Mouse (Mus musculus): ENCODE data around the gene Cntnap2.
"Not testable (repeated sequence)": the region's sequence is repeated elsewhere in the genome, so short reads cannot be mapped to it uniquely, and the experiment has no call there.

Cntnap2 gene

GRCm38 (mm10) chr6:46362156-46362555 lies 1303.0 kb downstream of the Cntnap2 start:
- peak; percentile 35 for DNase-seq

GRCm38 (mm10) chr6:46398725-46399589 lies 1339.8 kb downstream of the Cntnap2 start:
- DNase-seq, result no peak

- no peak for DNase-seq
Measured at GRCm38 (mm10) chr6:46414154-46414553, 1355.0 kb downstream of the Cntnap2 start.

- no peak for DNase-seq
Measured at GRCm38 (mm10) chr6:46414562-46414961, 1355.4 kb downstream of the Cntnap2 start.

DNA sequence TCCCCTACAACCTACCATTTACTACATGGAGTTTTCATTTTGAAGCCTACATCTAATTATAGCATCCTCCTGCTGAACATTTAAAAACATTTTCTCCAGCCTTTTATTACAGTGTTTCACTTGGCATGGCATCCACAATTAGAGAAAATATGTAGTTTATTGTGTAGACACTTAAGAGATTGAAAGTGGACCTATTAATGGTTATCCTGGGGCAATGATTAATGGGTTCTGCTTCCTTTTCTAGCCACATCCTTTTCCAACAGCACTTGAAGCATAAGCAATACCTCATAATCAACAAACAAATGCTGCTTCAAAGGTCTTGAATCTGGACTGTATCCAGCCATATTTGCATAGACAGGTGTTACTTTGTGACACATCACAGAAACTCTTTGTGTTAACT lies 1360.7 kb downstream of the Cntnap2 start:
- DNase-seq, result no peak

DNA sequence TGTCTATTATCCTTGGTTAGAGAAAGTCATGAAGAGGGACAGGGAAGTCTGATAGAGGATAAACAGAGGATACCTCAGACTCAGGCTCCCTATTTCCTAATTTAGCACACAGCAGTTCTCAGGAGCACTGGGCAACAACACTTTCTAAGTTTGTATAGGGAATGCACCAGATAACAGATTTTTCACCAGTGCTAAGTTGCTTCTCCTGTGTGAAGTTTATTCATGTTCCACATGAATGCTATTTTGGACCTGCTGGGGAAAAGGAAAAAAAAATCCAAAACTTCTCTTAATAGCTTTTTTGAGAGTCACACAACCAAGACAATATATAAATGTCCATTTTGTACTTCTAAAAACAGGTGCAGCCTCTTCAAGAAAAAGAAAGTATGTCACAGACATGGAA lies 1361.2 kb downstream of the Cntnap2 start:
- DNase-seq, result no peak

DNA sequence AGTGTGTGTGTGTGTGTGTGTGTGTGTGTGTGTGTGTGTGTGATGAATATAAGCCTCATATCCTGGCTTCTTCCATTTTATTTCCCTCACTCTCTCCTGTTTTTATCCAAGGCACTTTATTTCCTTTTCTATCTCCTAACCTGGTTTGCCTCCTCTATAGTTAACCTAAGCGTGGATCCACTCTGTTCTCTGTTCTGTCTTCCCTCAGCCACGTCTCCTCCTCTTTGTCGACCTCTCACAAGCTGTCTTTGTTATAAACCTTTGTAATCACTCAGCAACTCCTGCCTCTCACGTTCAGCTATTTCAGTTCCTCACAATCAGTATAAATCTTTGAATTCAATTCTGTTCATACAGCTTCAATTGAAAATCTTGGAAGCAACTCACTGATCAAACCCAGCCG lies 1369.1 kb downstream of the Cntnap2 start:
- DNase-seq, result no peak

DNA sequence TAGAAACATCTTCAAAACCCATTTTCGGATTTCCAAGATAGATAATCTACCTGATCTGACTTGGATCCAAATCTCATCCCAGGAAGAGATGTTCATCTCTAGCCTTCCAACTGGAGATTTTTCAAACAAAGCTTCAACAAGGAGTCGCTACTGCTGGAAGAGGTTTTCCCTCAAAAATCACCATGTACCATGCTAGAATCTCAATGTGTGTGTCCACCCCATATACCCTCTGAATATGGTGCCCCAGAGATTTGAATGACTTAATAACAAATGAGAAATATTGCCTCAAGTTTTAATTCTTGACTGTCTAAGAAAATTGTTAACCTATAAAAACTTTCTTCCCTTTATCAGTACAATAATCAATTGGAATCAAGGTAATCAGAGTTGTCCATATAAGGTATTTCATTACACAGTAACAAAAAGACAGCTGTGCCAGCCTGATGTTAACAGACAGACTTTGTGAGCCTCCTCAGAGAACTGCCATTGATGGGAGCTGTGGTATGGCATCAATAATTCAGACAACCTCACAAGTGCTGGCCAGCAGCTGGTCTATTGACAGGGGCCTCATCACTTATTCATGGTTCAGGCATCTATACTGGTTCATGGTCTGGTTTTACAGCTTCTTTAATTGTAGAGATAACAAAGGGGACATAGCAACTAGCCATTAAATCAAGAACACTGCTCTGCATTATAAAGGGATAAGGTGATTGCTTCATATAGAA lies 1391.9 kb downstream of the Cntnap2 start:
- no peak for DNase-seq

- no peak for DNase-seq
Measured at GRCm38 (mm10) chr6:46472683-46473082, 1413.5 kb downstream of the Cntnap2 start.

DNA sequence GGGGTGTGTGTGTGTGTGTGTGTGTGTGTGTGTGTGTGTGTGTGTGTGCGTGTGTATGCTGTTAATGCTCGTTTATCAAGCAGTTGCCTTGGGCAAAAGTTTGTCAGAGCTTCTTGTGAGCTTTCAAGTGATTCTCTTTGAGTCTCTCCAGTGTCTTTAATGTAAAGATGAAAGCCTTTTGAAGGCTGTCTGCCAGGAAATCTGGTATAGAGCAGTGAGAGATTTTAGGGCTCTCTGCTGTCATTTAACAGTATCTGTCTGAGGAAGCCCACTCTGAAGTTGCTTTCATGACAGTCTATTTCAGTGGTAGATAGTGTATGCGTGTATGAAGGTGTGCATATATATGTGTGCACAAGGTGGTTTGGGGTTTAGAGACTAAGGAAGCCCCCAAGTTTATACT lies 1425.2 kb downstream of the Cntnap2 start:
- no peak for DNase-seq

GRCm38 (mm10) chr6:46502786-46503185 lies 1443.6 kb downstream of the Cntnap2 start:
- DNase-seq, result no peak

GRCm38 (mm10) chr6:46512841-46513240 lies 1453.7 kb downstream of the Cntnap2 start:
- DNase-seq, result no peak

DNA sequence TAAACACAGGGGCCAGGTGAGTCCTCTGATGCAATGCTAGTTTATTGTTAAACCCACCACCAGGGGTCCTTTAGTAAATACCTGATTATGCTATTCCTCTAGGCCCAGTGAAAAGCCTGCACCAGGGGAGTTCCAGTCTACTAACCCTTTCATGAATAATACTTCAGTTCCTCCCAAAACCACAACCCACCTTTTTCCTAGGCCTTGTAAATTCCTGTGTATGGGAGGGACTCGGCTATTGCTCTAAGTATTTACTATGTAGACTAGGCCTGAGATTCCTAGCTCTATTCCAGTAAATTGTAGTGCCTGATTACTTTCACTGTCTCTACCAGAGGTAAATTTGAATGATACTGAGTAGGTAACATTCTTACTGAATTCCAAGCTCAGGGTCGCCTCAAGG lies 1478.4 kb downstream of the Cntnap2 start:
- DNase-seq, result not testable (repeated sequence)

DNA sequence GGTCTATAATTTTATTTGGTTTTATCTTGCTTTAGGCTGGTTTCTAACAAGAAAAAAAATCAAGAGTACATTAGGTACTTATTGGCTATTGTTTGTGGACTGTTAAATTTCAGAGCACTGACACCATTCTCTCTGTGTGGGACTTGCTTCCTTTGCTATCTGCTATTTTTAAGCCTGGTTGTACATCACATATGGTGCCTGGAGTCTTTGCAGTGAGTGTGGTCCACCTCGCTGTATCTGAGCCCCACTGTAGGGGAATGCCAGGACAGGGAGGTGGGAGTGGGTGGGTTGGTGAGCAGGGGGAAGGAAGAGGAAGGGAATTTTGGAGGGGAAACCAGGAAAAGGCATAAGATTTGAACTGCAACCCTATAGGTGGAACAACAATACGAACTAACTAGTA lies 1504.3 kb downstream of the Cntnap2 start:
- DNase-seq, result no peak

- DNase-seq, result no peak
Measured at GRCm38 (mm10) chr6:46575055-46575454, 1515.9 kb downstream of the Cntnap2 start.

- no peak for DNase-seq
Measured at GRCm38 (mm10) chr6:46612365-46612764, 1553.2 kb downstream of the Cntnap2 start.

GRCm38 (mm10) chr6:46612872-46613271 lies 1553.7 kb downstream of the Cntnap2 start:
- no peak for DNase-seq

DNA sequence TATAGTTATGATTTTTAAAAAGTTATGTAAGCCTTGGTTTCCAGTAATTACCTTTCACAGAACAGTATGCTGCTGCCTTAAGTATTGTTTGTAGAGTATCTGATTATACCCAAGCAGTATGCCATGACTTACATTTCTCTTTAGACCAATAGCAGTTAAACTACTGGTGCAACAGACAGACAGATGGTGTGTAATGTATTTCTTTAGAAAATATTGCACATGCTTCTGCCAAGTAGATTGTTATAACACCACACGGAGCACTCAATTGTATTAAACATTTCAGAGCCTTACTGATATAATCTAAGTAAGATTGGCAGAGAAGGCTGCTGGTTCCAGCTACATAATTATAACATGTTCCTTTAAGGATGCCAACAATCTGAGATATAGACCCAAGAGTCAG lies 1609.9 kb downstream of the Cntnap2 start:
- DNase-seq, result no peak

DNA sequence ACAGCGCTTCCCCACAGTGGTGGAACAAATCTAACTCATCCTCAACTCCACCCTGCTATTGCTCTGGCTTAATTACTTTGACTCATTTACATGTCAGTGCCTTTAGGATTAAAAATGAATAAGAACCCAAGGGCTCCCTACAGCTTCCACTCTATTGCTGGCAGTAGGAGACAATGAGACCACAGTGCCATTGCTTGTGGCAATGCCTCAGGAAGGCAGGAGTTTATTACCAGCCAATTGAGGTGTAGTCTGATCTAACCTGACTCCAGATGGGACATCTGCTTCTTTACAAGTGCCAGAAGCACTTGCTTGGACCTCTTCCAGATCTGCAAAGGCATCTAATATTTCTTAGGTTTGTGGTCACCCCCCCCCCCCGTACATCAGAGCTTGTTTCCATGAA lies 1615.9 kb downstream of the Cntnap2 start:
- no peak for DNase-seq

GRCm38 (mm10) chr6:46675621-46676020 lies 1616.5 kb downstream of the Cntnap2 start:
- no peak for DNase-seq

- no peak for DNase-seq
Measured at GRCm38 (mm10) chr6:46696187-46696586, 1637.0 kb downstream of the Cntnap2 start.

DNA sequence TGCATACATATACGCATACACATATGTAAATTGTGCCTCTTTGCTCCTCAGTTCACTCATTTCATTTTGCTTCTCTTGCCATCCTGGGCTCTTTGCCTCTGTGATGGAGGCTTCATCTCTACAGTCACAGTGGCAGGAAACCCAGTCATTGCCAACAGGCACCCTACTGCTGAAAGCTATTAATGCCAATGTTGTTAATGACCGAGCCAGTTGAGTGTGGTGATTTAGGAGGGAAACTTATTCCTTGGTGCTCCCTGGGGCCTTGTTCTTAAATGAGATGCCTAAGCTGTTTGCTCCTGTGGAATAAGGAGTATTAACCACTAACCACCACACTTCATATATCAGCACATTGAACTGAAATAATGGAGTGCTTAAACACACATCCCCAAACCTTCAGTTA lies 1640.2 kb downstream of the Cntnap2 start:
- DNase-seq, result no peak

GRCm38 (mm10) chr6:46704293-46705170 lies 1645.4 kb downstream of the Cntnap2 start:
- DNase-seq, result peak; percentile 5

Data from right cerebral cortex, postnatal 4 days (tissue).